Mouse (Mus musculus) thymus, adult 2 months (tissue): ENCODE measurements at regions not wholly inside any gene's neighbourhood (a gene's known extent, or its start where the extent isn't known, plus 50 kb on each side); places are given as distances from the start of the nearest gene placed in this dataset.

Experiments
- CTCF ChIP-seq: fragments of 200-500 bp; IDR thresholded peaks from 2 replicates; pipeline ENCODE4 v1.5.1; 2012; ENCODE audit warnings: mild to moderate bottlenecking, control low read depth, low read length, moderate library complexity, borderline replicate concordance; ENCODE audit not compliant: control insufficient read depth, poor library complexity, insufficient read depth; ENCODE audit errors: extremely low read depth
- POLR2A ChIP-seq: fragments of 200-500 bp; IDR thresholded peaks from 2 replicates; pipeline ENCODE4 v1.6.1; 2012; ENCODE audit warnings: mild to moderate bottlenecking, low read length, control low read depth, moderate library complexity; ENCODE audit not compliant: control insufficient read depth, poor library complexity, insufficient read depth; ENCODE audit errors: extremely low read depth

- TF ChIP-seq CTCF (no peak), POLR2A (no peak)
These were observed 61.4 kb upstream of the Lrig1 start for GRCm38 (mm10) chr6:94761341-94761740.
